Mouse (Mus musculus) heart, embryonic 11.5 days (tissue): ENCODE results near the gene Pbxip1. TPM values are rescaled to one million over a fixed set of nuclear protein-coding genes. Genes with fewer than 3 reads are reported as not detected.

Source experiments
- ATAC-seq: fragments of 200-750 bp; cut with Nextera tagmentation; replicated peaks from 2 replicates; pipeline ENCODE4 v1.8.0; 2017; ENCODE audit warnings: moderate library complexity; ENCODE audit not compliant: insufficient number of reproducible peaks, low FRiP score, low TSS enrichment
- H3K27ac ChIP-seq: fragments of 300-500 bp; sonication (generic); 2 replicates; pipeline ENCODE4 v1.5.1; 2014; ENCODE audit warnings: mild to moderate bottlenecking, low read depth, low read length
- H3K27me3 ChIP-seq: fragments of 300-500 bp; sonication (generic); 2 replicates; pipeline ENCODE4 v1.6.1; 2014; ENCODE audit warnings: mild to moderate bottlenecking, low read length, mixed read lengths; ENCODE audit not compliant: control insufficient read depth, insufficient read depth
- H3K36me3 ChIP-seq: fragments of 300-500 bp; sonication (generic); 2 replicates; pipeline ENCODE4 v1.6.1; 2014; ENCODE audit warnings: mild to moderate bottlenecking, low read length, moderate library complexity, mixed read lengths; ENCODE audit not compliant: control insufficient read depth, insufficient read depth
- H3K4me1 ChIP-seq: fragments of 300-500 bp; sonication (generic); 2 replicates; pipeline ENCODE4 v1.6.1; 2014; ENCODE audit warnings: low read length; ENCODE audit not compliant: control insufficient read depth, insufficient read depth
- H3K4me2 ChIP-seq: fragments of 300-500 bp; sonication (generic); 2 replicates; pipeline ENCODE4 v1.6.1; 2014; ENCODE audit warnings: mild to moderate bottlenecking, moderate library complexity
- H3K4me3 ChIP-seq: fragments of 300-500 bp; sonication (generic); 2 replicates; pipeline ENCODE4 v1.5.1; 2014; ENCODE audit warnings: low read depth, low read length
- H3K9ac ChIP-seq: fragments of 300-500 bp; sonication (generic); 2 replicates; pipeline ENCODE4 v1.6.1; 2014; ENCODE audit warnings: mild to moderate bottlenecking, low read depth, low read length, moderate library complexity
- H3K9me3 ChIP-seq: fragments of 300-500 bp; sonication (generic); replicated peaks from 2 replicates; pipeline ENCODE4 v1.6.1; 2016; ENCODE audit warnings: low read length; ENCODE audit not compliant: control insufficient read depth
- WGBS: fragments of 180-500 bp; shearing (Covaris S2); extraction: QIAGEN DNeasy Blood & Tissue Kit; methylation state at CpG from one replicate; pipeline ENCODE4 v1.1.7; 2014; ENCODE audit not compliant: insufficient replicate concordance; 5-methylcytosine and 5-hydroxymethylcytosine counted together
- polyA plus RNA-seq: library from polyadenylated mRNA; unstranded; fragments of >200 nt; fragmentation: Nextera tagmentation; extraction: Ambion mirVana; gene quantifications from 2 replicates; pipeline ENCODE4 v1.2.1, GENCODE M21; 2014

Pbxip1 gene
- 28.6 and 35.9 TPM in 2 replicates for polyA plus RNA-seq

DNA sequence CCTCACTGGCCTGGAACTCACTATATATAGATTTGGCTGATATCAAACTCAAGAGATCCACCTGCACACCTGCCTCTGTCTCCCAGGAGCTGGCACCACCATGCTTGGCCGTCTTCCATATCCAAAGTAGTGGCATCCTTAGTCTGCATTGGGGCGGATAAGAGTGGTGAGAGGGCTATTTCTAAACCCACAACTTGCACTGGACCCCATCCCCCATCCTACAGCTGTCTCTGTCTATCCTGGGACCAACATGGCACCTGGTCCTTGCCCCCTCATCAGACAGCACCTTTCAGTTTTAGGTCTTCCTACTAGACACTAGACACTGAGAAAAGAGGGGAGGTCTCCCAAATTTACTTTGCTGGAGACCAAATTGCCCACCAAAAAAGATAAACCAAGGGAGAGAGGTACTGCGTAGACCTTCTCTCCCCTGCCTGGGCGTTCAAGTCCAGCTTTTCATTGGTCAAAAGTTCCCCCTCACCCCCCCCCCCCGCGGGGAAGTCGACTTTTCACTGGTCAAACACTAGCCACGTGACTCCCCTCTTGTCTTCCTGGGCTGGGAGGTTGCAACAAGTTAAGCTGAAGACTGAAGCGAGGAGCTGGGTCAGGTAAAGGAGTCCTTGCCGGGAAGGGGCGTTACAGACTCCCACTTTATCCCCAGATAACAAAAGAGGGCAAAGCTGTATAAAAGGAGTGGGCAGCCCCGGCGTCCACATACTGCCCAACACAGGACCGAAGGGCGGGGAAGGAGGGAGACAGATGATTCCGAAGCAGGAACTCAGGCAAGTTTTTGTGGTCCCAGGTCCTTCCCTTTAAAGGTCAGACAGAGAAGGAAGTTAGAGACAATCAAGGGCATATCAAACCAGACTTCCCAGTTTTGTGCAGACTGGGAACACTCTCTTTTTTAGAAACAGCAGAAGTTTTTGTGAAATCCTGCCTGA is at the start of gene Pbxip1:
Pbxip1 (plus strand) TSS at position 531 of the 938 bp plus-strand sequence.
- ATAC-seq: peak; percentile 60
- 5% methylated on average over 16 of the region's 16 CpGs for WGBS
- no peaks in the 10 kb centered on the region for H3K9me3 ChIP-seq

DNA sequence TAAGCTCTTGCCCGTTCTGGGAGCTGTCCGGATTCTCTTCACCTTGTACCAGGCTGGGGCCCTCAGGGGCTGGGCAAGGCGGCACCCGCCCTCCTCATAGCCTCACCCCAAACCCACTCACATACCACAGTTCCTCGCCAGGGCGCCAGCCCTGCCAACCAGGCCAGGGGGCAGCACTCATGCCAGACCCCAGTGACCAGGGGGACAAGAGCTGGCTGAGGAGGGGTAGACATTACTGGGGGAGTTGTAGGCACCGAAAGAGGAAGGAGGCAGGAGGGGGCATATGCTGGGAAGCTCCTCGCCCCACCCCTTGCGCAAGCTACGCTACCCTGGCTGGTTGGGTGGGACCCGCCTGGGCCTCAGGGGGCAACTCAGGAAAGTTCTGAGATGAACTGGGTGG is 48.9 kb upstream of the Pbxip1 start:
- no peak overlapping the region for H3K4me3 ChIP-seq
- 76% methylated on average over 11 of the region's 11 CpGs for WGBS
- no peak overlapping the region for H3K4me2 ChIP-seq

More for the DNA sequence above, at the start of gene Pbxip1:
- peak within 1 kb of the TSS; percentile 68 for H3K27ac ChIP-seq
- H3K27me3 ChIP-seq: no peaks in the 10 kb centered on the region
- H3K9ac ChIP-seq: peak within 1 kb of the TSS; percentile 78
- H3K4me1 ChIP-seq: peaks cover 15% of the 10 kb centered on the region
- peak within 1 kb of the TSS; percentile 57 for H3K4me3 ChIP-seq
- peak within 1 kb of the TSS; percentile 72 for H3K4me2 ChIP-seq
- H3K36me3 ChIP-seq: peaks cover 12% of the 10 kb centered on the region

DNA sequence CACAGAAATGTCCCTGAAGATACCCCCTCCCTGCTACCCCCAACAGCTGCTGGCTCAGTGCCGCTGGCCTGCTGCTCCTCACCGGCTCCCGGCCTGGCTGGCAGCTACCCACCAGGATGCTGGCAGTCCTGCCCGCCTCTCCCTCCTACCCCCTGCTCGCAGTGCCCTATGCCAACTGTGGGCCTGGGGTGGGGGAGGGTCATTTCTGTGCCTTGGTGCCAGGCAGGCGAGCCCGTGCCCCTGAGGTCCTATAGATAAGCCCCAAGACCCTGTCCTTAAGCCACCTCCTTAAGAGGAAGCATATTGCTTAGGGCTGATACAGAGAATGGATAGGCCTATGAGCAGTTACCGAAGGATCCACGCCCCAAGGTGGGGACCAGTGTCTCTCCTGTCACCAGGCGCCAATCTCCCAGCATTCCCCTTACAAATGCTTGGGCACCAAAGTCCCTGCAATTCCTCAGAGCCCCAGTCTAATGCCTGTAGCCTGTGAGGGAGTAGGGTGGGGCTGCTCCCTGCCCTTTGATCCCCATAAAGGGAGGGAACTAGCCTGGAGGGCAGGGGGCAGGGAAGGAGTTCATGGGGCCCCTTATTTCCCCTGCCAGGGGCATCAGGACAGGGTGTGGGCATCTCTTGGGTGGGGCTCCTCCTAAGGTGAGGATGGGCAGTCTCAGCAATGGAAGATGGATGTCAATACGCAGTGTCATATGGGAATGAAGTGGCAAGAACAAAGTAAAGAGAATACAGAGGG is 48.2 kb upstream of the Pbxip1 start:
- Histone ChIP-seq H3K9me3 (no peaks in the 10 kb centered on the region), H3K27me3 (no peaks in the 10 kb centered on the region), H3K36me3 (no peaks in the 10 kb centered on the region), H3K27ac (no peak overlapping the region), H3K9ac (no peak overlapping the region), H3K4me3 (no peak overlapping the region), H3K4me2 (no peak overlapping the region), H3K4me1 (peaks cover 26% of the 10 kb centered on the region)
- WGBS: 75% methylated on average over 11 of the region's 11 CpGs
- ATAC-seq: no peak

More for the DNA sequence above, 48.9 kb upstream of the Pbxip1 start:
- Histone ChIP-seq H3K27me3 (no peaks in the 10 kb centered on the region), H3K4me1 (peaks cover 26% of the 10 kb centered on the region), H3K36me3 (no peaks in the 10 kb centered on the region), H3K27ac (no peak overlapping the region), H3K9me3 (no peaks in the 10 kb centered on the region), H3K9ac (no peak overlapping the region)
- no peak for ATAC-seq

DNA sequence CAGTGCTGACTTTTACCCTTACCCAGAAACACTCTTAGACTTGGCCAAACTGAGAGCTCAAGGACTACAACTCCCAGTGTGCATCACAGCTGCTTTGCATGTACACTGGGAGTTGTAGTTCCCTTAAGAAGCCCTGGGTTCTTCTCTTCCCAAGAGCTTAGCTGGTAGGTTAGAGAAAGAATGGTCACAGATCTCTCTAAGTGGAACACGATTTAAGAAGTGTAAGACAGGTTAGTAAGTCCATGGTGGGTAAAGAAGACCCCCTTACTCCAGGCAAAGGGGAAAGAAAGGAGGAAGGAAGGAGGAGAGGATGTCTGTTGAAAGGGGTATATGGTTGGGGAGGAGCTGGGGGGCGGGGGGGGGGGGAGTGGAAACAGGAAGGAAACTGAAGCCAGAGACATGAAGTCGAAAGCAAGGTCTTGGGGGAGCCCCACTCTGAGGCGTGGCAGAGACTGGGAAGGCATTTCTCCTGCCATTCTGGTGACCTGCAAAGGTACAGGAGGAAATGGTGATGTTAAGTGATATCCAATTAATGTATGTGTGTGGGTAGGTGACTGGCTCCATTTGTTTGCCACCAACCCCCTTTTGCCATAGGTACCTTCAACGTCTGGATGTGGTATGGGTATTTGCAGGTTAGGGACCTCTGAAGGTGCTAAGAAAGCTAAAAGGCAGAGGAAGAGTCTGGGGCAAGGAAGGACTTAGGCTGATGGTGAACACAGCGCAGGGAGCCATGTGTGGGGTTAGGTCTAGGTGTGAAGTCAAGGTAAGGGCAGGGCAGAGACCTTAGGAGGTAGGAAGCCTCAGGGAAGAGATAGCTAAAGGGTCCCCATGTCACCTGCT is 47.4 kb upstream of the Pbxip1 start:
- Histone ChIP-seq H3K27me3 (no peaks in the 10 kb centered on the region), H3K4me2 (no peak overlapping the region), H3K9me3 (no peaks in the 10 kb centered on the region), H3K4me1 (peaks cover 26% of the 10 kb centered on the region), H3K4me3 (no peak overlapping the region), H3K36me3 (no peaks in the 10 kb centered on the region), H3K9ac (no peak overlapping the region), H3K27ac (no peak overlapping the region)
- ATAC-seq: no peak
- 59% methylated on average over 5 of the region's 6 CpGs for WGBS

DNA sequence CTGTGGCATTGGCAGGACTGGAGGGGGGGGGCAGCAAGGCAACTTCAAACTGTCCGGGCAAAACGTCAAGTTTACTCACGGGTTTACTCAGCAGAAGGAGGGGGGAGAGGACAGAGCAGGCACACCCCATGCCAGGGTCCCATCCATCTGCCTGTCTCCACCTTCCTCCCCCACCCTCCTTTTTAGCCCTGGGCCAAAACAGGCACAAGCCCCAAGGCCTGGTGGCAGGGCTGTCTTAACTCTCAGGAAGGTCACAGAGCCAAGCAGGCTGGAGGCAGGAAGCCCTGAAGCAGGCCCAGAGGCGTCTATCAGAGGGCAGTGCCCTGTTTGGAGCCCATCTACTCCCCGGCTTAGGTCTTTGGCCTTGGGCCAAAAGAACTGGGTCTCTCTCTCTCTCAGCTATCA is 46.4 kb upstream of the Pbxip1 start:
- Histone ChIP-seq H3K4me2 (peak overlapping the region; percentile 8; the same call in 1 of the 2 replicates), H3K27ac (no peak overlapping the region; the same call in 1 of the 2 replicates), H3K9me3 (no peaks in the 10 kb centered on the region), H3K27me3 (no peaks in the 10 kb centered on the region), H3K4me1 (peaks cover 22% of the 10 kb centered on the region), H3K4me3 (no peak overlapping the region), H3K9ac (no peak overlapping the region), H3K36me3 (no peaks in the 10 kb centered on the region)
- ATAC-seq: no peak
- WGBS: 47% methylated on average over 5 of the region's 5 CpGs

DNA sequence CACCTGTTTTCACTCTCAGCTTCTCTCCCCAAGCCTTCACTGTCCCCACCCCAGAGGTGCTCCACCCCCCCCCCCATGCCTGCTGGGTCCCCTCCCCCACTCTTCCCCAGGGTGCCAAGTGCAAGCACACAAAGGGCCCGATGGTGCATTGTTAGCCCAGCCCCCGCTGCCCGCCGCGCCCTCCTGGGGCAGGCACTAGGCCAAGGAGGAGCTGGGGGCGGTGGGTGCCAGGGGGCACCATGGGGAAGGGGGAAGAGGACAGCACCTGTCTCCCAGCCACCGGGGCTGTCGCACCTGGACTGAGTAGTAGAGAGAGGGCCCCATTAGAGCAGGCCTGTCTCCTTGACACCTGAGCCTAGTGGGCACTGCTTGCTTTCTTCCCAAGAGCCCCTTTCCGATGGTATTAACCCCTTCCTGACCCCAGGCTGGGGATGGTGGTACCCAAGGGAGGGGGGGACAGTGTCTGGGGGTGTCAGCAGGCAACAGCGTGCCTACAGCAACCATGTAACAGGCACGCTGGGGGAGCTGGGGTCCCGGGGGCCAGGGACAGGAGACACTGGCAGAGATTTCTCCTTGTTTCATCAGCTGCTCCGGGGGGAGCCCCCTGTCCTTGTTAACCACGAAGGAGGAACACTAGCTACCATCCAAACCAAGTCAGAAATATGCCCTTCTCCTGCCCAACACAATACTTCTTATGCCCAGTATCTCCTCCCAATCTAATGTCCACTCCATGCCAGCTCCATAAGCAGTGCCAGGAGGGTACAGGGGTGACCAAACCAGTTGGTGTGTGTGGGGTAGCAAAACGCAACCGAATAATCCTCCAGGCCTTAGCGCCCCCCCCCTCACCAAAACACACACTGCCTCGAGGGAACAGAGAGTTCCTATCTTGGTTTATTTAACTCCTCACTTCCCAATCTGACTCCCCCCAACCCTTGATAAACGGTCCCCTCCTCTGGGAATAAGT is 45.5 kb upstream of the Pbxip1 start:
- no peaks in the 10 kb centered on the region for H3K36me3 ChIP-seq
- no peaks in the 10 kb centered on the region for H3K9me3 ChIP-seq
- no peak for ATAC-seq
- H3K4me2 ChIP-seq: peak overlapping the region; percentile 100
- H3K27me3 ChIP-seq: no peaks in the 10 kb centered on the region
- WGBS: 17% methylated on average over 19 of the region's 19 CpGs
- peak overlapping the region; percentile 86 for H3K9ac ChIP-seq
- H3K27ac ChIP-seq: peak overlapping the region; percentile 35; the same call in 1 of the 2 replicates
- peaks cover 29% of the 10 kb centered on the region for H3K4me1 ChIP-seq
- H3K4me3 ChIP-seq: peak overlapping the region; percentile 70

DNA sequence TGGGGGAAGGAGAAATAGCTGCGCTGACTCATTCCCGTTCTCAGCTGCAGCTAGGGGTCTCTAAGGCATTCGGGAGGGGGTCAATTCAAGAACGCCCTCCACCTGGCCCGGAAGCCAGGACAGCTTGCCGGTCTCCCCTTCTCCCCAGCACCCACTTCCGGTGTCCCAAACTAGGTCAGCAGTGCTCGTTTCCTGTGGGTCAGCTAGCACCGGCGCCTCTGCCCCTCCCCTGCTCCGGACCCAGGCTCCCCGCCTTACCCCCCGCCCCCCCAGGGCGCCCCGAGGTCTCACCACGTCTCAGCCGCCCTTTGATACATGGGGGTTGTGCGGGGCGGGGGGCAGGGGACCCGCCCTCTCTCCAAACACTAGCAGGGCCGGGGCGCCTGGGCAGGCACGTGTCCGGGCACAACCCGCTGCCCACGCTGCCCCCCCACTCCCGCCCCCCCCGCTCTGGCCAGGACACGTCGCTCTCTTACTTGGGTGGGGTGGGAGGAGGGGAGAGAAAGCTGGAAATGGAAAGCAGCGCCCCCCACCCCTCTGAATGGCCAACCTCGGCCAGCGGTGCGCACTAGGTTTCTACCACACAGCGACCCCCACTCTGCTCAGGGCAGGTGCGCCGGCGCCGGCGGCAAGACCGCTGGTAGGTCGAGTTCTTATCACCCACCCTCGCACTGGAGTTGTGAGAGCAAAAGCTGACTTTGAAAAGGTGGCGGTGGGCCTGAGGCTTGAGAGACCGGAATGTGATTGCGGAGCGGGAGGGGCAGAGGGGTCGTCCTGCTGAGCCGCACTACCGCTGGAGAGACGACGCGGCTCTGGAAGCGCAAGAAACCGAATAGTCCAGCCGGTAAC is 44.6 kb upstream of the Pbxip1 start:
- Histone ChIP-seq H3K36me3 (no peaks in the 10 kb centered on the region), H3K9ac (peak overlapping the region; percentile 86), H3K4me2 (peak overlapping the region; percentile 100), H3K9me3 (no peaks in the 10 kb centered on the region), H3K27me3 (no peaks in the 10 kb centered on the region), H3K4me1 (peaks cover 32% of the 10 kb centered on the region), H3K27ac (0 out of 2 replicates have a peak overlapping the region, but pooled peaks have one; percentile 29), H3K4me3 (peak overlapping the region; percentile 70)
- ATAC-seq: no peak
- WGBS: under 1% methylated on average over 51 of the region's 56 CpGs
